Mouse (Mus musculus) erythroblast, embryonic 14.5 days (primary cell): ENCODE measurements around the gene Tbx15. TPM values are rescaled to one million over a fixed set of nuclear protein-coding genes. Genes with fewer than 3 reads are reported as not detected.
"Not testable (repeated sequence)": the region's sequence is repeated elsewhere in the genome, so short reads cannot be mapped to it uniquely, and the experiment has no call there.

ENCODE experiments used
- H3K27me3 ChIP-seq: 2 replicates; pipeline ENCODE4 v1.6.1; 2012; ENCODE audit warnings: inconsistent platforms; ENCODE audit not compliant: control insufficient read depth
- H3K36me3 ChIP-seq: 2 replicates; pipeline ENCODE4 v1.6.1; 2012; ENCODE audit warnings: mild to moderate bottlenecking, inconsistent platforms; ENCODE audit not compliant: control insufficient read depth
- H3K4me1 ChIP-seq: 2 replicates; pipeline ENCODE4 v1.6.1; 2012; ENCODE audit warnings: inconsistent platforms; ENCODE audit not compliant: control insufficient read depth
- H3K4me3 ChIP-seq: replicated peaks from 2 replicates; pipeline ENCODE3; 2012; ENCODE audit warnings: moderate library complexity, mild to moderate bottlenecking, inconsistent platforms
- H3K9me3 ChIP-seq: 2 replicates; pipeline ENCODE4 v1.6.1; 2012; ENCODE audit warnings: low read length, inconsistent platforms, mixed read lengths; ENCODE audit not compliant: control insufficient read depth
- GATA1 ChIP-seq: IDR thresholded peaks from 2 replicates; pipeline ENCODE4 v1.6.1; 2012; ENCODE audit warnings: low read length, inconsistent platforms, mixed read lengths
- TAL1 ChIP-seq: IDR thresholded peaks from 3 replicates; pipeline ENCODE4 v1.6.1; 2012; ENCODE audit warnings: low read length, inconsistent platforms, mixed read lengths
- polyA plus RNA-seq: library from polyadenylated mRNA; stranded (reverse); fragments of >175 nt; gene quantifications from 2 replicates; pipeline ENCODE4 v1.2.3, GENCODE M21; 2012

The Tbx15 gene
- polyA plus RNA-seq, 1 experiment = not detected

DNA sequence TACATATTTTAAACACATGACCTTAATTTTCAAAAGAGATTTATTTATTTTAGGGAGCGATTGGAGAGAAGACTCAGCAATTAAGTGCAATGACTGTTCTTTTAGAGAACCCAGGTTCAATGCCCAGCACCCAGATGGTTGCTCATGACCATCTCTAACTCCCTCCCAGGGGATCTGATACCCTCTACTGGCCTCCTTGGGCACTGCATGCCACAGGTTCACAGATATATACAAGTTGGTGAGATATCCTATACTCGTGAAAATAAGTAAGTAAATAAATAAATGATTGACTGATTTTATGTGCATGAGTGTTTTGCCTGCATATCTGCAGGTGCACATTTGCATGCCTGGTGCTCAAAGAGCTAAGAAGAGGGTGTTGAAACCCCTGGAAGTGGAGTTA is 48.1 kb downstream of the Tbx15 start:
- TF ChIP-seq GATA1 = no peak
- TF ChIP-seq TAL1 = no peak
- no peaks in the 10 kb centered on the region for H3K36me3 ChIP-seq
- no peaks in the 10 kb centered on the region for H3K9me3 ChIP-seq
- no peak overlapping the region for H3K4me3 ChIP-seq
- no peaks in the 10 kb centered on the region for H3K27me3 ChIP-seq
- H3K4me1 ChIP-seq = no peaks in the 10 kb centered on the region

DNA sequence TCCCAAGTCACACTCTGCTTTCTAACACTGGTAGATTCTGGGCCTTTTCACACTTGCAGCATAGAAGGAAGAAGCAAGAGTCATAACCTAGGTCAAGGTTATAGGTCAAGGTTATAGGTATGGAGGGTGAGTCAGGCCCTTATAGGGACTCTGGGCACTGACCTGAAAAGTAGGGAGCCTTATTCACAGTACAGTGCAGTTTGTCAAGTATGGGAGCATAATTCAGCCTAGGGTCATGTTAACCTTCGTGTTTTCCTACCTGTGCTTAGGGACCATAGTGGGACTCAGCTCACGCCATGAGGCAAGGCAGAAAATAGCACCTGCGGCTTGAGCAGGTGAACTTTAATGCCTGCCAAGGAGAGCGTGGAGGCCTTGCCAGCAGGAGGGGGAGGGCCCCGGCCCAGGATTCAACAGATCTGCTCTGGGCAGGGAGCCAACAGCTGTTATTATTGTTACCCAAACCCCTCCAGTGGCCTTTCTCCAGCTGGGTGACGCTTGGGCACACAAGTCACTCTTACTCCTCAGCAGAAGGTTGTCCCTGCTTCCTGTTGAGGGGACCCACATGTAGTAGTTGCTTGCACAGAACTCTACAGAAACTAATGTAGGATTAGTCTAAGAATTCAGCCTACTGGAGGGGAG is 50.0 kb downstream of the Tbx15 start:
- H3K4me3 ChIP-seq = no peak overlapping the region
- H3K36me3 ChIP-seq = no peaks in the 10 kb centered on the region
- TF ChIP-seq GATA1 (no peak), TAL1 (no peak)
- no peaks in the 10 kb centered on the region; the same call in 1 of the 2 replicates for H3K9me3 ChIP-seq
- H3K4me1 ChIP-seq = no peaks in the 10 kb centered on the region
- H3K27me3 ChIP-seq = no peaks in the 10 kb centered on the region

DNA sequence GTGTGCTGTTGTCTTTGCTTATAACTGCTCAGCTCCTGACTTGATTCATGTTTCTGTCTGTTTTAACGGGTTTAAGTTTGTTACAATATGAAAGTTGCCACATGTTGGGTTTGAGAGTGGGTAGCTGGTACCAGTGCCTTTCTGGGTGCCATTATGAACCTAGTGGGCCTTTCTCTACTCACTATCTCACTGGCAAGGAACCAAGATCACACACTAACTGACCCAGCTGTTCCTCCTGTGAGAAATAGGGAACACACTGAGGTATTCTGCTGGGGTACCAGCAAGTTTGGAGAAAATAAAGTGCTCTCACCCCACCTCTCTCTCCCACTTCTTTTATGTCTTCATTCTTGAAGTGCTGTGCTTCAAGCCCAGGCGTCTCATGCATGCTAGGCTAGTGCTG is 50.7 kb downstream of the Tbx15 start:
- Histone ChIP-seq H3K36me3 (no peaks in the 10 kb centered on the region), H3K4me3 (no peak overlapping the region), H3K9me3 (no peaks in the 10 kb centered on the region; the same call in 1 of the 2 replicates), H3K27me3 (no peaks in the 10 kb centered on the region), H3K4me1 (no peaks in the 10 kb centered on the region)
- TF ChIP-seq GATA1 = no peak

DNA sequence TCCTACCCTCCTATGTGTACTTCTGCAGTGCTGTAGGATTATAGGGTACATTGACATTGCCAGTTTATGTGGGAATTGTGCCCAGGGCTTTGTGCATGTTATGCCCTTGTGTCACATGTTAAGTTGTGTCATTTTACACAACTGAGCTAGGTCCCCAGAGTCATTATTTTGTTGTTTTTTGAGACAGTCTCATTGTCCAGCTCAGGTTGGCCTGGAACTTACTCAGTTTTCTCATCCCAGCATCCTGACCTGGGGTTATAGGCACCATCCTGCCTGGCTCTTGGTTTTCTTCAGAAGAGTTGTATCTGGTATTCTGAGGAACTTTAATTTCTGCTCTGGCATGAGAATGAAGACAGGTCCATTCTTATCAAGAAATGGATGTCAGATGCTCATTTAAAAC is 51.2 kb downstream of the Tbx15 start:
- H3K36me3 ChIP-seq = no peaks in the 10 kb centered on the region
- no peaks in the 10 kb centered on the region; the same call in 1 of the 2 replicates for H3K9me3 ChIP-seq
- TF ChIP-seq GATA1 = no peak
- TF ChIP-seq TAL1 = no peak
- H3K4me1 ChIP-seq = no peaks in the 10 kb centered on the region
- no peak overlapping the region for H3K4me3 ChIP-seq
- H3K27me3 ChIP-seq = no peaks in the 10 kb centered on the region

DNA sequence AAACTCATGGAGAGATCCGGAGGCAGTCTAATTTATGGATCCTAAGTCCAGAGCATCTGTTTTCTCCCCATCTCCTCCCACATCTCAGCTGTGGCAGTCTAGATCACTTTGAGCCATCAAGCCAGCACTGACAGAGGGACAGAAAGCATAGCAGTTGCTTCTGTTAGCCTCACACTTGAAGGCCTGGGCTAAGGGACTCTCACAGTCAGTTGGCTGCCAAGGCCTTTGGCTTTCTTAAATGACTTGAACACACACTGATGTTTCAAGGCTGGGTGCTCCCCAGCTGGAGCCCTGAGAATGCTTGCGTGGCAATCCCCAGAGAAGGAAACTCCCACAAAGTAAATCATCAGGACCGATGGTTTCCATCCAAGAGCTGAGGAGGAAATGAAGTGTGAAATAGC is 52.4 kb downstream of the Tbx15 start:
- Histone ChIP-seq H3K27me3 (no peaks in the 10 kb centered on the region), H3K4me3 (no peak overlapping the region), H3K9me3 (no peaks in the 10 kb centered on the region; the same call in 1 of the 2 replicates), H3K36me3 (no peaks in the 10 kb centered on the region), H3K4me1 (no peaks in the 10 kb centered on the region)
- TF ChIP-seq TAL1 = no peak
- no peak for TF ChIP-seq GATA1

DNA sequence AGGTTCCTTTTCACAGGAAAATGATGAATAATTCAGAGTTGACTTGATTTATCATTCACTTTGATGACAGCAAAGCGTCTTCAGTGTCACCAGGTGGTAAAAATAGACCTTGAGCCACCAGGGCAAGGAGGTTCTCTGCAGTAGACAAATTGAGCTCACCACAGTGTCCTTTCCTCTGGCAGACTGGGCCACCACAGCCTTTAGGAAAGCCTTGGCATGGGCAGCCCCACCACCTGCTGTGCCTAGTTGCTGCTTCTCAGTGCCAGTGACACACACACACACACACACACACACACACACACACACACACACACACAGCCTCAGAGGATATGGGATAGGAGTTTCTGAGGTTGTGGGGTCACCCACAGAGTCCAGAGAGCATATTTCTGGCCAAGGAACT is 54.0 kb downstream of the Tbx15 start:
- not testable (repeated sequence) for H3K27me3 ChIP-seq, H3K9me3 ChIP-seq, H3K4me1 ChIP-seq

DNA sequence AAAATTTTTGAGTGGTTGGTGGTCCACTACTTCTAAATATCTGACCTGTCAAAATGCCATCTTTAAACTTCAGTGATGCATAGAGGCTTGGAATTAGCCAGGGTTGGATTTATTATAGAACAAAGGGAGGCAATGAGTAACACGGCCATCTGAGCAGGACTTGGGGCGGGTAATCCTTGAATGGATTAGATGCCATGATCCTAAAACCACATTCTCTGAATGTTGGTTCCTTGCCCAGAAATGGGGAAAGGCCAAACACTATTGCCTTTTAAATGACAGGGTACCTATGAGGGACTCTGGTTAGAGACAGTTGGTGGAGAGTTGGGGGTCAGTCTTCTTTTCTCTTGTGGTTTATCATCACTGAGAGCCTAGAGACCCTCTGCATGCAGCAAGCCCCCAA is 55.1 kb downstream of the Tbx15 start:
- no peak for TF ChIP-seq GATA1
- no peak for TF ChIP-seq TAL1
- H3K9me3 ChIP-seq = no peaks in the 10 kb centered on the region; the same call in none of the 2 replicates
- H3K27me3 ChIP-seq = no peaks in the 10 kb centered on the region
- H3K4me1 ChIP-seq = no peaks in the 10 kb centered on the region
- H3K4me3 ChIP-seq = no peak overlapping the region
- H3K36me3 ChIP-seq = no peaks in the 10 kb centered on the region

More for the DNA sequence above, 54.0 kb downstream of the Tbx15 start:
- not testable (repeated sequence) for H3K4me3 ChIP-seq, H3K36me3 ChIP-seq

DNA sequence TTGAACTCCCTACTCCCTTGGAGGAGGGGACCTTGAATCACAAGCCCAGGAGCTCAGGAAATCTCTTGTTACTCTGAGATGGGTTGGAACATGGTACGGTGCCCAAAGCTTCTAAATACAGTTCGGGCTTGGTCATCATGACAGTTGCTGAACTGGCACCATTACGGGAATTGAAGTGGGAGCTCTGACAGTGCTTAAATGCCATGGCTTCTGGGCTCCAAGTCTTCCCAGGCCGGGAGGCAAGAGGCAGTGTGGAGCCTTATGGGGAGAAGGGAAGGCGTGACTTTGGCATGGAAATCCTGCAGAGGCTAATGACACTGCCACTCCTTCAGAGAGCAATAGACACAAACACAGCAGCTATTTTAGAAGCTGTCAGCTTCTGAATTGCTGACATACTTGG is 56.0 kb downstream of the Tbx15 start:
- TF ChIP-seq GATA1 (no peak), TAL1 (no peak)
- no peaks in the 10 kb centered on the region; the same call in none of the 2 replicates for H3K9me3 ChIP-seq
- no peaks in the 10 kb centered on the region for H3K4me1 ChIP-seq
- H3K27me3 ChIP-seq = no peaks in the 10 kb centered on the region
- H3K4me3 ChIP-seq = no peak overlapping the region
- H3K36me3 ChIP-seq = no peaks in the 10 kb centered on the region

DNA sequence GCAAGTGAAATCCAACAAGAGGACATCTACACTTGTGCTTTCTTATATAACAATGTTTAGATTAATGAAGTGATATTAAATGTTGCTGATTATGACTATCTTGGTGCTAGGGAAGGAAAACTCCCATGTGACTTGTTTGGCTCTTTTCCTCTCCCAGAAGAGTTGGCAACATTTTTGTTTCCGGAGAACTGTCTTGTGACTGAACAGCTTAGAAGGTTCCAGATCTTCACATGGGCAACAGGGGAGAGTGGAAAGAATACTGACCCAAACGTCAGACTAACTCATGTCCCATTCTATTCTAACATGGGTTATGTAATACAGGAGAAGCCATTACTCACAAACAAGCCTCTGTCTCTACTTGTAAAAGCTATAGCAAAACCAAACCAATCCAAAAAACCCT is 60.7 kb downstream of the Tbx15 start:
- no peak overlapping the region for H3K4me3 ChIP-seq
- no peaks in the 10 kb centered on the region for H3K27me3 ChIP-seq
- no peaks in the 10 kb centered on the region; the same call in 1 of the 2 replicates for H3K9me3 ChIP-seq
- no peaks in the 10 kb centered on the region for H3K36me3 ChIP-seq
- TF ChIP-seq TAL1 (no peak), GATA1 (no peak)
- no peaks in the 10 kb centered on the region for H3K4me1 ChIP-seq

DNA sequence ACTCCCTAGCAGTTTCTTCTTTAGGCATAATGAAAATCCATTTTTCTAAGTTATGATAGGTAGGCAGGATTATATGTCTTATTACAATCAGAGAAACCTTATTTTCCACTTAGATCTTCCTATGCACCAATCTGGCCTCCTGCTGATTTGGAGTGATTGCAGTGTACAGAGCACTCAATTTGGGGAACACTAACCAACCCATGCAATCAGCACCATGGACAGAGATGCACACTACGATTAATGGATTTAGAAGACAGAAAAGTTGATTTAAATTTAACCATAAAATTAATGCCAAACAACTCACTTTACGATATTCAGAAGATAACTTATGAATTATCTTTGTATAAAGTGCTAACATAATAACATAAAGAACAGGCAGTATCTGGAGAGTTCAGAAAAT is 70.7 kb downstream of the Tbx15 start:
- H3K4me1 ChIP-seq = no peaks in the 10 kb centered on the region
- H3K36me3 ChIP-seq = no peaks in the 10 kb centered on the region
- H3K9me3 ChIP-seq = peaks cover 3% of the 10 kb centered on the region; the same call in 1 of the 2 replicates
- H3K4me3 ChIP-seq = no peak overlapping the region
- no peaks in the 10 kb centered on the region for H3K27me3 ChIP-seq
- no peak for TF ChIP-seq GATA1
- no peak for TF ChIP-seq TAL1
